Mouse (Mus musculus) liver, embryonic 14.5 days (tissue): ENCODE data around the gene Slc22a12. TPM values are rescaled to one million over a fixed set of nuclear protein-coding genes. Genes with fewer than 3 reads are reported as not detected.

Source experiments
- ATAC-seq: fragments of 200-750 bp; cut with Nextera tagmentation; 2 replicates; pipeline ENCODE4 v1.8.0; 2017; ENCODE audit warnings: moderate number of reproducible peaks, mild to moderate bottlenecking, moderate library complexity; ENCODE audit not compliant: insufficient read depth
- DNase-seq, 3 experiments: peaks; one replicate each; pipeline ENCODE4 v3.0.0-alpha.2; 2012 to 2013; ENCODE audit warnings: low read depth in 3 of 3, low spot score in 3 of 3
- H3K27ac ChIP-seq: fragments of 300-500 bp; sonication (generic); 2 replicates; pipeline ENCODE4 v1.5.1; 2014; ENCODE audit warnings: moderate library complexity, mild to moderate bottlenecking, control low read depth, inconsistent platforms
- H3K27me3 ChIP-seq: fragments of 300-500 bp; sonication (generic); 2 replicates; pipeline ENCODE4 v1.6.1; 2014; ENCODE audit warnings: mild to moderate bottlenecking, low read length, moderate library complexity; ENCODE audit not compliant: control insufficient read depth, insufficient read depth
- H3K36me3 ChIP-seq: fragments of 300-500 bp; sonication (generic); replicated peaks from 2 replicates; pipeline ENCODE4 v1.6.1; 2014; ENCODE audit warnings: low read depth; ENCODE audit not compliant: control insufficient read depth, insufficient read depth
- H3K4me1 ChIP-seq, 2 experiments: fragments of 200-500 bp in 1 of 2; fragments of 300-500 bp in 1 of 2; sonication (generic) in 1 of 2; replicated peaks; 2 replicates each; pipeline ENCODE4 v1.6.1; 2012 to 2014; ENCODE audit warnings: antibody characterized with exemption in 1 of 2, inconsistent platforms in 1 of 2, low read length in 1 of 2; ENCODE audit not compliant: control insufficient read depth in 2 of 2, insufficient read depth in 2 of 2
- H3K4me2 ChIP-seq: fragments of 300-500 bp; sonication (generic); 2 replicates; pipeline ENCODE4 v1.6.1; 2014; ENCODE audit warnings: low read depth, mild to moderate bottlenecking, control low read depth, moderate library complexity
- H3K4me3 ChIP-seq, 2 experiments: fragments of 200-500 bp in 1 of 2; fragments of 300-500 bp in 1 of 2; sonication (generic) in 1 of 2; 2 replicates each; pipeline ENCODE4 v1.5.1; 2012 to 2014; ENCODE audit warnings: low read depth in 2 of 2, low read length in 2 of 2, mild to moderate bottlenecking in 2 of 2, control low read depth in 1 of 2, inconsistent platforms in 1 of 2, moderate library complexity in 1 of 2; ENCODE audit not compliant: insufficient read depth in 1 of 2
- H3K9ac ChIP-seq: fragments of 300-500 bp; sonication (generic); replicated peaks from 2 replicates; pipeline ENCODE4 v1.6.1; 2014; ENCODE audit warnings: mild to moderate bottlenecking, control low read depth, moderate library complexity
- H3K9me3 ChIP-seq: fragments of 300-500 bp; sonication (generic); 2 replicates; pipeline ENCODE4 v1.6.1; 2016; ENCODE audit warnings: low read length, mixed read lengths; ENCODE audit not compliant: control insufficient read depth
- CTCF ChIP-seq: IDR thresholded peaks from 2 replicates; pipeline ENCODE4 v1.5.1; 2016; ENCODE audit warnings: antibody characterized with exemption, low read depth, control low read depth
- EP300 ChIP-seq: IDR thresholded peaks from 2 replicates; pipeline ENCODE4 v1.6.1; 2016; ENCODE audit warnings: antibody characterized with exemption, low read depth
- WGBS: fragments of 180-500 bp; shearing (Covaris S2); extraction: QIAGEN DNeasy Blood & Tissue Kit; methylation state at CpG from one replicate; pipeline ENCODE4 v1.1.7; 2014; ENCODE audit not compliant: insufficient replicate concordance; 5-methylcytosine and 5-hydroxymethylcytosine counted together
- polyA plus RNA-seq, 2 experiments: library from polyadenylated mRNA; depleted of rRNA in 1 of 2; stranded (reverse) in 1 of 2; unstranded in 1 of 2; fragments of >200 nt; fragmentation: Nextera tagmentation in 1 of 2; extraction: Ambion mirVana in 1 of 2; gene quantifications; 2 replicates each; pipeline versions ENCODE4 v1.2.1 to v1.2.3; 2012 to 2014

Slc22a12 gene
- polyA plus RNA-seq (2012; rRNA removed) (not detected in 2 replicates), polyA plus RNA-seq (2014; fragmentation: Nextera tagmentation; extraction: Ambion mirVana) (not detected in 2 replicates)

- DNase-seq (no peak), ATAC-seq (no peak)
- no peak within 1 kb of the TSS for H3K4me2 ChIP-seq
- no peak within 1 kb of the TSS for H3K9ac ChIP-seq
- no peaks in the 10 kb centered on the region for H3K27me3 ChIP-seq
- H3K4me1 ChIP-seq, result no peaks in the 10 kb centered on the region
- no peaks in the 10 kb centered on the region for H3K9me3 ChIP-seq
- H3K4me3 ChIP-seq, result no peak within 1 kb of the TSS
- TF ChIP-seq CTCF, result no peak
- TF ChIP-seq EP300, result no peak
- WGBS, result 73% methylated on average over 16 of the region's 16 CpGs
- H3K27ac ChIP-seq, result no peak within 1 kb of the TSS
- H3K36me3 ChIP-seq, result no peaks in the 10 kb centered on the region
Measured at GRCm38 (mm10) chr19:6542367-6543034, at the start of gene Slc22a12. Gene Slc22a12, minus strand, starts transcription at chr19:6543032.

GRCm38 (mm10) chr19:6572001-6572400 lies 29.2 kb upstream of the Slc22a12 start:
- WGBS, result 38% methylated on average over 4 of the region's 4 CpGs
- DNase-seq, result no peak

DNA sequence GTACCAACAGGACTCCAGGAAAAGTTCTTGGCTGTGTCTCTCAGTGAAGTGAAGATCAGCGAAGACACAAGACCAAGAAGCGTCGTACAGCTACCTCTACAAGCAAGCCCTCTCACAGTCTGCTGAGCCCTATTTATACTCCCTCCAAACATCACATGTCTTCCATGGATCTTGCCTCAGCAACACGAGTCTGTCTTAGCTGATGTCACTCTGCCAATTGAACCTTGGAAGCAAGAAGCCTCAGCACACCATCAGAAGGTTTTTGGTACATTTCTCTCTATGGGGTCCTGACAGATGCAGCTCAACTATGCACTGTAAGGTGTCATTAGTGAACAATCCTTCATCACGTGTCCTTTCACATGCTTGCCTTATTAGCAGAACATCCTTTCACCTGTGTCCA lies 28.6 kb upstream of the Slc22a12 start:
- Histone ChIP-seq H3K36me3 (no peaks in the 10 kb centered on the region), H3K9ac (no peak overlapping the region), H3K9me3 (no peaks in the 10 kb centered on the region), H3K27ac (no peak overlapping the region), H3K4me1 (no peaks in the 10 kb centered on the region), H3K4me3 (no peak overlapping the region), H3K27me3 (no peaks in the 10 kb centered on the region), H3K4me2 (no peak overlapping the region)
- DNase-seq (no peak), ATAC-seq (no peak)
- TF ChIP-seq CTCF, result no peak
- no peak for TF ChIP-seq EP300
- WGBS, result 53% methylated on average over 5 of the region's 5 CpGs

More at GRCm38 (mm10) chr19:6572001-6572400, 29.2 kb upstream of the Slc22a12 start:
- Histone ChIP-seq H3K9ac (no peak overlapping the region), H3K4me1 (no peaks in the 10 kb centered on the region), H3K36me3 (no peaks in the 10 kb centered on the region), H3K27me3 (no peaks in the 10 kb centered on the region), H3K27ac (no peak overlapping the region), H3K4me3 (no peak overlapping the region), H3K9me3 (no peaks in the 10 kb centered on the region), H3K4me2 (no peak overlapping the region)
- TF ChIP-seq CTCF (no peak), EP300 (no peak)
- no peak for ATAC-seq

DNA sequence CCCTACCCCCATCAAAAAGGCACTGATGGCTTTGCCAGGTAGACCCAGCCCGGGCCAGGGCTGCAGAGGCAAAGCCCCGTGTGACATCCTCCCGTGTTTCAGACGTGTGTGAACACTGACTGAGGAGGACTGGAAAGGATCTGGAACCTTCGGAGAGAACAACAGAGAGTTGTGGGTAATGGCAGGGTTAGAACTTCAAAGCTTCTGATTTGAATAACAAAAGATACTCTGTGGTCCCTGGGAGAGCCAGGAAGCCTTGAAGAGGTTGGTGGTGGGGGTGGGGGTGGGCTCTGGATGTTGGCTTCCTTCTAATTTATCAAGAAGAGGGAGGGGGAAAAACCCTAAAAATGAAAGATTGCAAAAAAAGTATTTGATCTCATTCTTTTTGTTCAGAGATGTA lies 26.7 kb upstream of the Slc22a12 start:
- Histone ChIP-seq H3K9ac (no peak overlapping the region), H3K27me3 (no peaks in the 10 kb centered on the region), H3K27ac (no peak overlapping the region), H3K9me3 (no peaks in the 10 kb centered on the region), H3K4me3 (no peak overlapping the region), H3K4me2 (no peak overlapping the region), H3K36me3 (no peaks in the 10 kb centered on the region), H3K4me1 (no peaks in the 10 kb centered on the region)
- 34% methylated on average over 5 of the region's 5 CpGs for WGBS
- TF ChIP-seq CTCF (no peak), EP300 (no peak)
- ATAC-seq (no peak), DNase-seq (no peak)

- no peaks in the 10 kb centered on the region for H3K4me1 ChIP-seq
- H3K27ac ChIP-seq, result no peak overlapping the region
- H3K9ac ChIP-seq, result no peak overlapping the region
- no peak overlapping the region for H3K4me3 ChIP-seq
- no peaks in the 10 kb centered on the region for H3K36me3 ChIP-seq
- no peaks in the 10 kb centered on the region for H3K9me3 ChIP-seq
- no peak for ATAC-seq
- no peak overlapping the region for H3K4me2 ChIP-seq
- 59% methylated on average over 5 of the region's 5 CpGs for WGBS
- no peak for DNase-seq
- no peak for TF ChIP-seq EP300
- H3K27me3 ChIP-seq, result no peaks in the 10 kb centered on the region
Measured at GRCm38 (mm10) chr19:6569021-6569420, 26.2 kb upstream of the Slc22a12 start.
